Mouse (Mus musculus) testis, adult 2 months (tissue): ENCODE results near the gene Tuba1a.

Experiments used
- CTCF ChIP-seq: fragments of 200-500 bp; IDR thresholded peaks from 2 replicates; pipeline ENCODE4 v1.5.1; 2012; ENCODE audit warnings: low read depth, mild to moderate bottlenecking, inconsistent platforms, low read length, moderate library complexity; ENCODE audit not compliant: control insufficient read depth, insufficient read depth, insufficient replicate concordance
- POLR2A ChIP-seq: fragments of 200-500 bp; IDR thresholded peaks from 2 replicates; pipeline ENCODE4 v1.6.1; 2012; ENCODE audit warnings: low read depth, mild to moderate bottlenecking, inconsistent platforms, low read length, moderate library complexity; ENCODE audit not compliant: control insufficient read depth

- peak; percentile 39; the same call in 1 of the 2 replicates for TF ChIP-seq CTCF
- no peak for TF ChIP-seq POLR2A
Observed at GRCm38 (mm10) chr15:98928598-98929240, 24.8 kb downstream of the Tuba1a start.
